Mouse (Mus musculus) kidney, adult 2 months (tissue): ENCODE data around the gene Hist1h4b. TPM values are rescaled to one million over a fixed set of nuclear protein-coding genes. Genes with fewer than 3 reads are reported as not detected.

Experiments used
- DNase-seq: peaks from one replicate; pipeline ENCODE4 v3.0.0; 2021
- H3K27ac ChIP-seq: fragments of 200-500 bp; 2 replicates; pipeline ENCODE4 v1.5.1; 2012; ENCODE audit warnings: low read depth, low read length, control low read depth, inconsistent platforms; ENCODE audit not compliant: insufficient read depth
- H3K27me3 ChIP-seq: fragments of 200-500 bp; replicated peaks from 2 replicates; pipeline ENCODE4 v1.6.1; 2012; ENCODE audit warnings: mild to moderate bottlenecking, moderate library complexity, low read length, inconsistent platforms; ENCODE audit not compliant: control insufficient read depth, insufficient read depth
- H3K36me3 ChIP-seq: fragments of 200-500 bp; 2 replicates; pipeline ENCODE4 v1.6.1; 2012; ENCODE audit warnings: mild to moderate bottlenecking, moderate library complexity, low read length, inconsistent platforms; ENCODE audit not compliant: control insufficient read depth, insufficient read depth
- H3K4me1 ChIP-seq: fragments of 200-500 bp; 2 replicates; pipeline ENCODE4 v1.6.1; 2011; ENCODE audit warnings: low read length; ENCODE audit not compliant: control insufficient read depth, insufficient read depth
- H3K4me3 ChIP-seq: fragments of 200-500 bp; 2 replicates; pipeline ENCODE4 v1.5.1; 2011; ENCODE audit warnings: mild to moderate bottlenecking, low read depth, low read length, control low read depth; ENCODE audit not compliant: insufficient read depth
- CTCF ChIP-seq: fragments of 200-500 bp; conservative IDR thresholded peaks from 2 replicates; pipeline ENCODE4 v1.5.1; 2011; ENCODE audit warnings: low read depth, mild to moderate bottlenecking, control low read depth, low read length, moderate library complexity, mixed read lengths; ENCODE audit not compliant: insufficient read depth, insufficient read length
- POLR2A ChIP-seq: fragments of 200-500 bp; IDR thresholded peaks from one replicate; pipeline ENCODE4 v1.6.1; 2011; ENCODE audit warnings: low read depth, low read length, control low read depth
- WGBS: fragments of 180-500 bp; shearing (Covaris S2); methylation state at CpG from one replicate; pipeline ENCODE4 v1.1.7; 2018; 5-methylcytosine and 5-hydroxymethylcytosine counted together
- polyA plus RNA-seq: library from polyadenylated mRNA; depleted of rRNA; stranded (reverse); fragments of >200 nt; gene quantifications from 2 replicates; pipeline ENCODE4 v1.2.3, GENCODE M21; 2012

Gene Hist1h4b
- polyA plus RNA-seq, 1 experiment: 3.1 TPM

DNA sequence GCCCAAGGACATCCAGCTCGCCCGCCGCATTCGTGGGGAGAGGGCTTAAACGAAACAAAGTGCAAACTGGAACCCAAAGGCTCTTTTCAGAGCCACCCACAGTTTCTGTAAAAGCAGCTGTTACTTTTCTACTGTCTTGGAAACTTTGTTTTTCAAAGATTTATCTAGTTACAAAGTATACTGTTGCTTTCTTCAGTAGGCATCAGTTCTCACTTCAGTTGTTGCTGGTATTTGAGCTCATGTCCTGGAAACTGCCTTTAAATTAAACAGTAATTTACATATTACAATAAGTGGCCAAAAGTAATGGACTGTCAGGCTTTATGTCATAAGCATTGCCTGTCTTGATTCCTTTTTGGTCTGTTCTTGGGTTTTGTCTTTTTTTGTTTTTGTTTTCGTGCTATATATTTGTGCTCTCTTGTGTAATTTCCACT is 4.1 kb upstream of the Hist1h4b start:
- TF ChIP-seq CTCF: no peak
- no peak for TF ChIP-seq POLR2A
- 21% methylated on average over 6 of the region's 6 CpGs for WGBS
- no peaks in the 10 kb centered on the region for H3K36me3 ChIP-seq
- DNase-seq: no peak
- H3K4me1 ChIP-seq: peaks cover 6% of the 10 kb centered on the region; the same call in 1 of the 2 replicates
- no peak overlapping the region for H3K27ac ChIP-seq
- no peak overlapping the region for H3K4me3 ChIP-seq
- H3K27me3 ChIP-seq: no peaks in the 10 kb centered on the region

DNA sequence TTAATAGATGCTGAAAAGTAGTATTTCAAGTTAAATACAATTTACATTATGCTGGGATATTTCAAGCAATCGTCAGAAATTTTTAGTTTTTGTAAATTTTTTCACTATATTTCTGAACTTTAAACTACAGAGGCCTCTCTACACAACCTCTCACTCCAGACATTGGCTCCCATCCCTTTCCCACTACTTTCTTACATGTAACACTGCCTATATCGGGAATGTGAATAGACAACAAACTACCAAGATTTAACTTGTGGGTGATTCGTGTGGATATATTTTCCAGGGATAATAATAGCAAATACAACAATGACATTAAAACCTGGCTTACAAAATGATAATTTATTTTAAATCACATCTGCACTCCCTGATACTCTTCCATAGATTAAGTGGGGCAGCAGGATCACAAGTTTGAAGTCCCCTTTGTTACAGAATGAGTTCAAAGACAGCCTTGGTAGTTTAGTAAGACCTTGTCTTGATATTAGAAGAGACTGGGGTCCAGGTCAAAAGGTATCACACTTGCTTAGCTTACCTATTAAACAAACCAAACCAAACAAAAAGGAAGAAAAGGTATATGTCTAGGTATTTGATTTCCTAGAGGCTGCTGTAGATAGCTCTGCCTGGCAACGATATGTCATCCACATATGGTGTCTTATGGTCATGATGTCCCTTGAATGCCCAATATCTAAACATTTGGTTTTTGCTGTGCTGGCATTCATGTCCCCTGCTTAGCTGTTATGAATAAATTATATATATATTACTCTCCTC is 3.3 kb upstream of the Hist1h4b start:
- H3K36me3 ChIP-seq: no peaks in the 10 kb centered on the region
- H3K4me3 ChIP-seq: no peak overlapping the region
- no peaks in the 10 kb centered on the region for H3K27me3 ChIP-seq
- DNase-seq: no peak
- 68% methylated on average over 4 of the region's 4 CpGs for WGBS
- H3K27ac ChIP-seq: no peak overlapping the region
- TF ChIP-seq CTCF: no peak
- no peak for TF ChIP-seq POLR2A
- H3K4me1 ChIP-seq: peaks cover 6% of the 10 kb centered on the region; the same call in 1 of the 2 replicates

DNA sequence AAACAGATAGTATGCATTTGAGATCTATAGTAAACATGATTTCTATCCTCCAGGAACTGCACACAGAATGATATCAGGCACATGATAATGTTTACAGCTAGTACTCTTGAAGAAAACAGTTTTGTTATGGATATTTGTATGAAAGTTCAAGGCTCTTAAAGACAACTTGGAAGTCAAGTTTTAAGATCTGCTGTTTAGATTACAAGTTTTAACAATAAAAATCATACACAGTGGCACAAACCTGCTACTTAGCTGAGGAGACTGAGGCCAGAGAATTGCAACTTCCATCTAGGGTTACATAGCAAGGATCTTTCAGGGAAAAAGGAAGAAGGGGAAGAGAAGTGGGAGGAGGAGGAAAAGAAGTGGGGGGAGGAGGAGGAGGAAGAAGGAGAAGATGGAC is 1.8 kb upstream of the Hist1h4b start:
- Histone ChIP-seq H3K4me1 (peaks cover 6% of the 10 kb centered on the region; the same call in 1 of the 2 replicates), H3K27me3 (no peaks in the 10 kb centered on the region), H3K4me3 (no peak overlapping the region), H3K36me3 (no peaks in the 10 kb centered on the region), H3K27ac (no peak overlapping the region)
- DNase-seq: no peak
- no peak for TF ChIP-seq CTCF
- TF ChIP-seq POLR2A: no peak

DNA sequence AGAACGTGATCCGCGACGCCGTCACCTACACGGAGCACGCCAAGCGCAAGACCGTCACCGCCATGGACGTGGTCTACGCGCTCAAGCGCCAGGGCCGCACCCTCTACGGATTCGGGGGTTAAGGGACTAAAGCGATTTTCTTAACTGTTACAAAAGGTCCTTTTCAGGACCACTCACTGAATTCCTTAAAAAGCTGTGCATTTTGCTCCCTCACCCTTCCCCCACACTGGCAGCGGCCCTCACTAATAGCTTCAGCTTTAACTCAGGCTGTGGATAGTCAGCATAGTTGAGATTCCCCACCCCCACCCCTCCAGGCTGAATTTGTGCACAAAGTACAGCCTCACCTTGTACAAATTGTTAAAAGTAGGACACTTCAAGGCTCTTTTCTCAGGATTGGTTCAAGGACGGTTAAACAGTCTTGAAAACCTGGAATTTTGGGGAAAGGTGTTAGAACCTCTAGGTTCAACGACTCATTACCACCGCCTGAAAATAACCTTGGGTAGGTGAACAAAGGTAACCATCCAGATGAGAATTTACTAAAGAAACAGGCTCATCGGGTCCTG is 479 bp downstream of the Hist1h4b start:
- H3K27me3 ChIP-seq: no peaks in the 10 kb centered on the region
- 2% methylated on average over 20 of the region's 23 CpGs for WGBS
- H3K36me3 ChIP-seq: no peaks in the 10 kb centered on the region
- peak overlapping the region; percentile 62 for H3K27ac ChIP-seq
- no peak for TF ChIP-seq CTCF
- no peak for DNase-seq
- peaks cover 8% of the 10 kb centered on the region; the same call in 1 of the 2 replicates for H3K4me1 ChIP-seq
- H3K4me3 ChIP-seq: peak overlapping the region; percentile 38

DNA sequence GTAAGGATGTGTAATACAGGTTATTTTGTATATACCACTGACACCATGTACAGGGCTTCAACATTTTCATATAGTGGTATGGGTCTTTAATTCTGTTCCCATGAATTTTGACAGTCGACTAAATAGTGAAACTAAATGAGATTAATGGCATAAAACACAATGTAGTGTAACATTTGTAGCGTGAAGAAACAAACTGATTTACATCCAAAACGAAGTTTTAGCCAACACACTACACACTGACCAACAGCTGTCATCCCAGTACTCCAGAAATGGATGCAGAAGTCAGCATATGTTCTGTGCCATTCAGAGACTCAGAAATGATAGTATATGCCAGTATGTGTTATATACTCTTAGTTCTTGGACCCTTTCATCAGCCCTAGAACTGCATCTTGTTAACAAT is 1.1 kb downstream of the Hist1h4b start:
- 38% methylated on average over 3 of the region's 3 CpGs for WGBS
- no peak overlapping the region for H3K4me3 ChIP-seq
- no peak for DNase-seq
- H3K4me1 ChIP-seq: peaks cover 8% of the 10 kb centered on the region; the same call in 1 of the 2 replicates
- no peak overlapping the region for H3K27ac ChIP-seq
- no peaks in the 10 kb centered on the region for H3K36me3 ChIP-seq
- TF ChIP-seq POLR2A (no peak), CTCF (no peak)
- no peaks in the 10 kb centered on the region for H3K27me3 ChIP-seq

DNA sequence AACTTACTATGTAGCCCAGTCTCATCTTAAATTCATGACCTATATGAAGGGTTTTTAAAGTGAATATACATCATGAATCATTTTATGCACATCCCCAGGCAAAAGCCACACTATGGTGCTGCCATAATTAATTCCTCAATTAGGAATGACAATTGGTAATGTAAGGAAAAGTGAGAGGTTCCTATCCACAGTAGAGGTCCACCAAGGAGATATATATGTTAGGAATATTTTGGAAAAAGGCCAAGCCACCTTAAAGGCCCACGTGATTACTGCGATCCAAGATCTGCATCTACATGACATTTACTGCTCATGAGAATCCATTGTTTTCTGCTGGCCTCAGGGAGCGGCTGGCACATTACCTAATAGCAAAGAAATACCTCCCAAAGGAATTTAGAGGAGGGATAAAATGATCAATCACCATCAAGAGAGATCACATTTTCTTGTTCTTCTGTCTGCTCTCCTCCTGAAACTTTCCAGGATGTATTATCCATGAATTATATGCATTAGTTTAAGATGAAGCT is 2.5 kb downstream of the Hist1h4b start:
- Histone ChIP-seq H3K4me3 (no peak overlapping the region), H3K27ac (no peak overlapping the region), H3K36me3 (no peaks in the 10 kb centered on the region), H3K27me3 (no peaks in the 10 kb centered on the region), H3K4me1 (peaks cover 12% of the 10 kb centered on the region; the same call in 1 of the 2 replicates)
- TF ChIP-seq POLR2A (no peak), CTCF (no peak)
- WGBS: 79% methylated on average over 3 of the region's 3 CpGs
- no peak for DNase-seq

DNA sequence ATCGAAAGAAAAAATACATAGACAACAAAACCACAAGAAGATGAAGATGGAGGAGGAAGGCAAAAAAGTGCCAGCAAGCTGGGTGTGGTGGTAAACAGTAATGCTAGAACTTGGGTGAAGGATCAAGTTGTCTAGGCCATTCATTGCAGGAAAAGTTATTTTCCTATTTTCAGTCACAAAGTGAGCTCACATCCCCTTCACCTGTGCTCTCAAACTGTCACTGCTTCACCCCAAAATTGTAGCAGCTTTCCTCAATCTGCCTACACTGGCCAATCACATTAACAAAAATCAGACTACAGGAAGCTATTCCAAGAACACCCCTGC is 3.1 kb downstream of the Hist1h4b start:
- TF ChIP-seq CTCF (no peak), POLR2A (no peak)
- Histone ChIP-seq H3K4me3 (no peak overlapping the region), H3K27me3 (no peaks in the 10 kb centered on the region), H3K36me3 (no peaks in the 10 kb centered on the region), H3K27ac (no peak overlapping the region), H3K4me1 (peaks cover 12% of the 10 kb centered on the region; the same call in 1 of the 2 replicates)
- 65% methylated on average over 1 of the region's 1 CpGs for WGBS
- DNase-seq: no peak
